Mouse (Mus musculus) A20 (cell line): ENCODE measurements around the gene Lrch1.
A peak's percentile ranks its signal among the peaks of the same experiment; 100 is the strongest.

Experiments
- DNase-seq: peaks from one replicate; pipeline ENCODE4 v3.0.0-alpha.2; 2011; ENCODE audit warnings: low read depth, low spot score

Lrch1 gene

GRCm38 (mm10) chr14:74723541-74723940 is 224.1 kb downstream of the Lrch1 start:
- DNase-seq = no peak

DNA sequence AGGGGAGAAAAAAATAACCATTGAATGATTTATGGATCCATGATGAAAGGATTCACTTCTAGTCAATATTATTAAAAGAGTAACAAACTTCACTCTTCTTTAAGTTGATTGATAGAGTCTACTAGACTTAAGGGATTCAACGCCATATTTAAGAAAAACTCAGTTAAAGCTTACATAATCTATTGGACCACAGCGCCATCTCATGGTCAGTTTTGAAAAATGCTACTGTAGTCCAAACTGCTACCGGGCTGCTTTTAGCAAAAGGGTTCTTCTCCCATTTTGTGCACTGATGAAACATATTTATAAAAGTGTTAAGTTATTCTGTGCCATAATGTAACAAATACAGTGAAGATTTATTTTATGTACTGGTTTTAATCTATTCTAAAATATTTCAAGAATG is 238.6 kb downstream of the Lrch1 start:
- peak; percentile 72 for DNase-seq
